Mouse (Mus musculus): ENCODE measurements around the gene Acbd4.

The Acbd4 gene

GRCm38 (mm10) chr11:103093306-103093705 is 8.2 kb upstream of the Acbd4 start:
- DNase-seq (ENCODE audit: low spot score), result no peak

GRCm38 (mm10) chr11:103093862-103094833 is 7.3 kb upstream of the Acbd4 start:
- DNase-seq (ENCODE audit: low spot score), result no peak

- DNase-seq (ENCODE audit: low spot score), result no peak
These were observed 6.3 kb upstream of the Acbd4 start for GRCm38 (mm10) chr11:103095107-103095670.

GRCm38 (mm10) chr11:103095801-103096200 is 5.7 kb upstream of the Acbd4 start:
- DNase-seq (ENCODE audit: low spot score), result no peak

- DNase-seq (ENCODE audit: low spot score), result no peak
These were observed 4.2 kb upstream of the Acbd4 start for GRCm38 (mm10) chr11:103096979-103097894.

DNA sequence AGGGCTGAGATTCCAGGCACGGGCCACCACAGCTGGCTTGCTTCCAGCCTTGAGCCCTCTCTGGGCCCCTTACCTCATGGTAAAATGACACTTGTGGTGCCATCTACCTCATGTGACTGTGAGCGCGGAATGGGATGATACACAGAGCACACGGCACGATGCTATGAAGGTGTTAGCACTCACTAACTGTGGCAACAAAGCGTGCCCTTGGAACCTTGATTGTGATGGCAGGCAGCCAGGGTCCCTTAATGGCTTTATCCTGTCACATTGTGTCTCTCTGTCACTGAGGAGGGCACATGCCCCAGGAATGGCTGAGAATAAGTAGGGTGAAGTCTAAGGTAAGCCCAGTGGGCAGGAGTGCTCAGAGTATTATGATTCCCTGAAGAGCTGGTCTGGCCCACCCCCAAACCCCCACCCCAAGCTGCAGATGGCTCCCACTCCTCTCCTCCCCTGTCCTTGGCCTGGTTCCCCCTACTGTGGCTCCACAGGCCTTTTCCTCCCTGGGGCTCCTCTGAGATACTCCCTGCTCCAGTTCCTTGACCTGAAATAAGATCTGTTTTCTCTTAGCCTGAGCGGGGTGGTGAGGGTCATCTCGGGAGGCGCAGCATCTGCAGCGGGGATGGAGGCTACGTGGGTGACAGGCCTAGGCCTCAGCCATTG is 2.8 kb upstream of the Acbd4 start:
- no peak for DNase-seq (ENCODE audit: low spot score)

DNA sequence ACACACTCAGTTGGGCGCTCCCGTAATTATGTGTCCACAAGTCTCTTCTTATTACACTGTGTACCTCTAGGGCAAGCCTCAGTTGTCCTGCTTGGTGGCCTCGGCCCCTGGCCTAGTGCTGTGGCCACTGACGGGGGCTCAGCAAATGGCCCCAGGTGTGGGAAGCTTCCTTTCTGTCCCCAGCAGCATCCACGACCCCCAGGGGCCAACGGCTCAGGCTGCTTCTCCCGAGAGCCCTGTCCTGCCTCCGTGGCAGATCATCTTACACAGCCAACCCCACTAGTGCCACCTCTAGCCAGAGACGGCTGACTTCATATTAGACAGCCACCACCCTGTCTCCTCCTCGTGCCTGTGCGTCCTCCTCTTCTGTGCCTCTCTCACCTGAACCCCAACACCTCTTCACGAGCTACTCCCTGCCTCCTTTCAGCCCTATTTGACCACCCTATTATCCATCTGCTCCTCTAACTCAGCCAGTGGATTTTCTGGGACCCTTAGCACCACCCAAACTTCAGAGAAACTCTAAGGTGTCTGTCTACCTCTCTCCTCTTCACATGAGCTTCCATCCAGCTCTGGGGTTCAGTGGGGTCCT is 2.0 kb upstream of the Acbd4 start:
- no peak for DNase-seq (ENCODE audit: low spot score)

- no peak for DNase-seq (ENCODE audit: low spot score)
These were observed 1.1 kb upstream of the Acbd4 start for GRCm38 (mm10) chr11:103100361-103100760.

- DNase-seq (ENCODE audit: low spot score), result peak; percentile 69
These were observed 502 bp downstream of the Acbd4 start for GRCm38 (mm10) chr11:103101866-103102501.

GRCm38 (mm10) chr11:103102725-103103349 is 1.4 kb downstream of the Acbd4 start:
- peak; percentile 97 for DNase-seq (ENCODE audit: low spot score)

GRCm38 (mm10) chr11:103103621-103104020 is 2.1 kb downstream of the Acbd4 start:
- DNase-seq (ENCODE audit: low spot score), result no peak

- DNase-seq (ENCODE audit: low spot score), result no peak
These were observed 3.0 kb downstream of the Acbd4 start for GRCm38 (mm10) chr11:103104469-103104868.

GRCm38 (mm10) chr11:103105180-103105725 is 3.8 kb downstream of the Acbd4 start:
- no peak for DNase-seq (ENCODE audit: low spot score)

DNA sequence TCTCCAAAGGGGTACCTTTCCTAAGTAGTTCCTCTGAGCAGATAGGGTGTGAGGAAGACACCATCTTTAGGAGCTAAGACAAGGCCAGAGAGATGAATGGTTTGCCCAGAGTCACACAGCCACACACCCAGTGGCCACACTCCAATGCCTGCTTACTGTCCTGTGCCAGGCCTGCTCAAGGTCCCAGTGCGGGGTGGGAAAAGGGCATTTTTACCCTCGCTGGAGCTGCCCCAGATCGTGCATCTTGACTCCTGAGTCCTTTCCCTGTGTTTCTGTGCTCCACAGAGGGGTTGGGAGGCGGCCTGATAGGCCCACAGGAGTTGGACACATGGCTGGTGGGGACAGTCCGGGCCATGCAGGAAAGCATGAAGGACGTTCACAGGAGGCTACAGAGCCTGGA is 4.3 kb downstream of the Acbd4 start:
- DNase-seq (ENCODE audit: low spot score), result no peak

GRCm38 (mm10) chr11:103106386-103106785 is 4.9 kb downstream of the Acbd4 start:
- DNase-seq (ENCODE audit: low spot score), result no peak

DNA sequence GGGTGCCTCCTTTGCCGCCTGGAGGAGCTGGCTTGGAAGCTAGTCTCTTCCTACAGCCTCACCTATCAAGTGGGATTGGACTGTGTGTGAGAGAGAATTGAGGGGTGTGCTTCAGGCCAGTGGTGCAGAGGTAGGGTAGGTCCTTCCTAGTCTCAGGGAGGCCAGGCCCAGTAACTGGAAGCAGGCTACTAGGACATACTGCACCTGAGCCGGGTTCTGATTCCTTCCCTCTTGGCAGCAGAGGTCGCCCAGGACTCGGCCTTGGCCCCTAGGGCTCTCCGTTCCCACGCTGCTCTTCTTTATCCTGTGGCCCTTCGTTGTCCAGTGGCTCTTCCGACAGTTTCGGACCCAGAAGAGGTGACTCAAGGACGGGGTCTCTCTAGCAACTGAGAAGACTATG is 9.8 kb downstream of the Acbd4 start:
- no peak for DNase-seq (ENCODE audit: low spot score)

- DNase-seq (ENCODE audit: low spot score), result peak; percentile 87
These were observed 10.5 kb downstream of the Acbd4 start for GRCm38 (mm10) chr11:103111881-103112551.

GRCm38 (mm10) chr11:103112552-103112912 is 11.1 kb downstream of the Acbd4 start:
- no peak for DNase-seq (ENCODE audit: low spot score)

DNA sequence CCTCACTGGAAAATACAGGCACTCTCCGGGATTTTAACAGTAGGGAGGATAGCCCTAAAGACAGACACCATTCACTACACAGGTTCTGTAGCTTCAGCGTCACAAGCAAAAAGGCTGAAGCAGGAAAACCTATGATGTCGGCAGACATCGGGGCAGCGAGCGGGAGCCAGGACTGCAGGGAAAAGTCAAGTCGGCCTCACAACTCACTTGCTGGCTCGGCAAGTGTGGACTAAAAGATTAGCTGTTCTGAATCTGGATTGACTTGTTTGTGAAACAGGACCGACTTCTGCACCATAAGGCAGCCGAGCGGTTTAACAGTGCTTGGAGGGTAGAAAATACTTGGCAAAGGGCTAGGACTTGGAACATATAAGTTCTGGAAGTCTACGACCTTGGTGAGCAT is 11.5 kb downstream of the Acbd4 start:
- DNase-seq (ENCODE audit: low spot score), result no peak

DNA sequence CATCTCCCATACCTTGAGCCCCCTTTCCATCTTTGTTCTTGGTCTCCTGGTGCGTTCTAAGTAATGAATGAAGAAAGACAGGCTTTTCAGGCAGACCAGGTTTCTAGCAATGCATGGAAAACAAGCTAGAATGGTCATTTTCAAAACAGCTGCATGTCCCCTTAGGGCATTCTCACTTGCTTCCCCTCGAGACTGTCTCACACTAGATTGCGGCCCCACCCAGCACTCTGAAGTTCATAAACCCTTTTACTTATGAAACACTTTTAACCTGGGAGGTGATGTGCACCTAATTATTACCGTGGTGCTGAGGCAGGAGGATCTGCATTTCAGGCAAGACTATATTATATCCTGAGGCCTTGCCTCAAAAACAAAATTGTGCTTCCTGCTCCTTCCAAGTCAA is 12.3 kb downstream of the Acbd4 start:
- no peak for DNase-seq (ENCODE audit: low spot score)

Data from lung, postnatal 25 days (tissue).